ENCODE assay signal across 11 mouse cellular contexts in the genomic region with DNA sequence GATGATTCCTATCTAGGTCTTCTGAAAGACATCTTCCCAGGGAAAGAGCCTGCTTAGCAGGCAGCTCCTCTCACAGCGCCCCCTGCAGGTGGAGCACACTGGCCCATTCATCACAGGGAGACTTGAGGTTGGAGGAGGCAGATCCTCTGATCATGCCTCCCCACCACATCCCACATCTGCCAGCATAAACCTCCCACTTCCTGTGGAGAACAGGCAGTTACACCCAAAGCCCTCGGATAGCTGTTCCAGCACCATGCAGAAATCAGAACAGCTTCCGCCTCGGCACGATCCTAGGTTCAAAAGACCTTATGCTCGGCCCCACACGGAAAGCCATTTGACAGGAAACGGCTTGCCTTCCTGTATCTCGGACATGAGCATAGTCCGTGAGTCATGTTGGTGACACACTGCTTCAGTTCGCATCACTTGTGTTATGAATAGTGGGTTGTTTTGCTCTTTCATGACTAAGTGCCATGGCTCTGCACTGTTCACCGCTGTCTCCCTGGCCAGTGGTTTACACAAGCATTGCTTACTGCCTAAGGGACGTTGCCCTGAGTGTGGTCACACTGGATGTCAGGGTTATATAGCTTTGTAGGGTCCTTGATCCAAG.
A peak's percentile ranks its signal among the peaks of the same experiment; 100 is the strongest.
DNase-seq lines count a peak whose midpoint lies in the region; ATAC-seq lines count a peak whose summit lies in the region.
"Had no signal": no experiment of that assay in that cellular context is flagged by ENCODE, and none has a peak within 500 bp of the region (broad histone marks: within the 10 kb centered on the region; RNA-seq: fewer than 3 reads in every experiment).

No protein-coding gene starts in this region.

- H3K27me3 ChIP-seq in kidney, embryonic 16.5 days (ENCODE audit: insufficient read depth, low read length): no peaks in the 10 kb centered on the region
- H3K27me3 ChIP-seq: limb, embryonic 13.5 days had no signal

- H3K9me3 ChIP-seq in kidney, embryonic 16.5 days (ENCODE audit: low read length): no peaks in the 10 kb centered on the region
- H3K9me3 ChIP-seq: limb, embryonic 13.5 days had no signal

- no peak overlapping the region for H3K4me2 ChIP-seq in kidney, embryonic 16.5 days (replicated peaks; ENCODE audit: low read depth, low read length)
- H3K4me2 ChIP-seq: limb, embryonic 13.5 days had no signal

- no peak overlapping the region for H3K9ac ChIP-seq in kidney, embryonic 16.5 days (replicated peaks; ENCODE audit: low read length)
- H3K9ac ChIP-seq: limb, embryonic 13.5 days had no signal

- no peak overlapping the region for H3K4me3 ChIP-seq in kidney, embryonic 16.5 days (ENCODE audit: low read length)
- H3K4me3 ChIP-seq: erythroblast, embryonic 14.5 days; limb, embryonic 13.5 days; myocyte had no signal

- 73% methylated on average over 13 of the region's 13 CpGs for WGBS in kidney, embryonic 16.5 days

- no peak for DNase-seq in kidney, postnatal 14 days
- DNase-seq in ES-CJ7 (ENCODE audit: low read depth, low spot score): peak; percentile 42
- DNase-seq in brain, adult 2 months (ENCODE audit: low read depth, low spot score): peak; percentile 40
- DNase-seq in lung, postnatal 4 days: peak; percentile 41 to 48
- DNase-seq in cerebellum, adult 11-12 months: no peak
- DNase-seq in ovary, postnatal 14 days (ENCODE audit: low spot score): no peak
- no peak for DNase-seq in retina, postnatal 1 day

- H3K36me3 ChIP-seq in kidney, embryonic 16.5 days (ENCODE audit: insufficient read depth, low read length): peaks cover 10% of the 10 kb centered on the region; the same call in 1 of the 2 replicates

- peak; percentile 54; the same call in 1 of the 2 replicates for ATAC-seq in kidney, embryonic 16.5 days (ENCODE audit: low FRiP score, low TSS enrichment)

- no peak overlapping the region for H3K27ac ChIP-seq in kidney, embryonic 16.5 days (ENCODE audit: low read length)
- H3K27ac ChIP-seq: limb, embryonic 13.5 days had no signal

- H3K4me1 ChIP-seq in kidney, embryonic 16.5 days (ENCODE audit: insufficient read depth, low read length): peaks cover 15% of the 10 kb centered on the region

Comparison
In these comparisons a context has a peak if more than half of its experiments do, and no peak if none do; other contexts are left out.
1. DNase-seq: peak in ES-CJ7 (single experiment), brain, adult 2 months (single experiment) and lung, postnatal 4 days (2 of 2); none in kidney, postnatal 14 days (single experiment), cerebellum, adult 11-12 months (single experiment), ovary, postnatal 14 days (single experiment) and retina, postnatal 1 day (single experiment).